Mouse (Mus musculus) cortical plate, adult 2 months (tissue): ENCODE measurements around the gene Vmn1r196. TPM values are rescaled to one million over a fixed set of nuclear protein-coding genes. Genes with fewer than 3 reads are reported as not detected.
"Not testable (repeated sequence)": the region's sequence is repeated elsewhere in the genome, so short reads cannot be mapped to it uniquely, and the experiment has no call there.

ENCODE experiments used
- H3K27ac ChIP-seq: fragments of 200-500 bp; 2 replicates; pipeline ENCODE4 v1.5.1; 2012; ENCODE audit warnings: low read length, control low read depth, inconsistent platforms; ENCODE audit not compliant: insufficient read depth
- H3K4me1 ChIP-seq: fragments of 200-500 bp; 2 replicates; pipeline ENCODE4 v1.6.1; 2011; ENCODE audit warnings: low read length; ENCODE audit not compliant: control insufficient read depth, insufficient read depth
- H3K4me3 ChIP-seq: fragments of 200-500 bp; 2 replicates; pipeline ENCODE4 v1.5.1; 2011; ENCODE audit warnings: mild to moderate bottlenecking, low read length, control low read depth; ENCODE audit not compliant: insufficient read depth
- CTCF ChIP-seq: fragments of 200-500 bp; IDR thresholded peaks from 2 replicates; pipeline ENCODE4 v1.5.1; 2011; ENCODE audit warnings: mild to moderate bottlenecking, control low read depth, low read length; ENCODE audit not compliant: insufficient read depth; ENCODE audit errors: extremely low read depth
- POLR2A ChIP-seq: fragments of 200-500 bp; IDR thresholded peaks from 2 replicates; pipeline ENCODE4 v1.6.1; 2011; ENCODE audit warnings: mild to moderate bottlenecking, low read length, control low read depth; ENCODE audit not compliant: insufficient read depth; ENCODE audit errors: extremely low read depth
- polyA plus RNA-seq: library from polyadenylated mRNA; depleted of rRNA; stranded (reverse); fragments of >200 nt; gene quantifications from 2 replicates; pipeline ENCODE4 v1.2.3, GENCODE M21; 2012; rRNA removed

Vmn1r196 gene
- not detected in 2 replicates for polyA plus RNA-seq

DNA sequence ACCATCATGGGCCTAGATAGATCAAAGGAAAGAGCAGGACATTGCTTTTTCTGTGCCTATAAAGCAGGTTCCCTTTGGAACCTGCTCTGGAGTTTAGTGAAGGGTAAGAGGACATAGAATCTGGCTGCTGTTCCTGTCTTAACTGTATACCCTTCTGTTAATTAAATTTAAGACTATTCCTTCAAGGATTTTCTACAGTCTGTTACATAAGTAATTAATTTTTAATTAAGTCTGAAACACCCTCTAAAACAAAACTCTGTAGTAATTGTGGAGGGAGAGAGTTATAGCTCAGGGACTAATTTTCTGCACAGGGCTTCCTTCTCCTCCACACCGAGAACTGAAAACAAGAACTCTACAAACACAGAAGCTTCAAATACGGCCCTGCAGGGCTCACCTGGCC, at the start of gene Vmn1r196:
Vmn1r196 (plus strand) TSS at position 301 of the 400 bp plus-strand sequence.
- TF ChIP-seq POLR2A = no peak
- TF ChIP-seq CTCF = no peak
- Histone ChIP-seq H3K27ac (no peak within 1 kb of the TSS), H3K4me1 (no peaks in the 10 kb centered on the region), H3K4me3 (no peak within 1 kb of the TSS)

DNA sequence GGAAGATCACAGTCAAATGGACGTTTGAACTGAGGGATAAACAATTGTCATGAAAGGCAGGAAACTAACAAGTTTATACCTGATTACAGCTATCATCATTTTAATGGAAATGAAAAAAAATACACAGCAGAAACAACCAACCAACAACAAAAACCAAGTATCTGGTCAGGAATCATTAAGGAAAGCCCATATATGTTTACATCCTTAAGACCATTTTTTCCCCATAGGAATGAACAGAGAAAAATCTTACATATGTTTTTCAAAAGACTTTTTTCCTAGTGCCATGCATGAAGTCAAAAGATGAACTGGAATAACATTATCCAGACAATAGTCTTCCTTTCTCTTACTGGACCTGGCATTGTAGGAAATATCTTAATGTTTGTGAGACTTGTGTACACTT, 45.8 kb upstream of the Vmn1r196 start, which contains the start of gene Vmn1r194:
Vmn1r194 (plus strand) TSS at position 301 of the 400 bp plus-strand sequence.
- Histone ChIP-seq H3K4me3 (no peak within 1 kb of the TSS), H3K4me1 (no peaks in the 10 kb centered on the region), H3K27ac (no peak within 1 kb of the TSS)
- TF ChIP-seq POLR2A = no peak
- TF ChIP-seq CTCF = no peak

DNA sequence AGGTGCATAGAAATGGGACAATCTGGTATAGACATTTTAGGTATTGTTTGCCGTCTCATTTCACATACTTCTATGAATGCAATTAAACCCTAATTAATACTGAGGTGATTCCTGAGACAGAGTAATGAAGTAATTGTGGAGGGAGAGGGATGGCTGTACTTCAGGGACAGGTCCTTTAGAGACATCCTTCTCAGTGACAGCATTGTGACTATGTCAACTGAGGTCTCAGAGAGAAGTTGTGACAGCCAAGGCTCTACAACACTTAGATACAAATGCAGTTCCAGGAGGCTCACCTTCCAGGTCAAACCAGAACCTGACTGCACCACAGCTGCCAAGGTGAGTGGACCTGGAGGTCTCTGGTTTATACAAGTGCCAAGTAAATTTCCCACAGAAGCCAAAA, 19.5 kb upstream of the Vmn1r196 start, which contains the start of gene Vmn1r195:
Vmn1r195 (plus strand) TSS at position 301 of the 400 bp plus-strand sequence.
- H3K4me1 ChIP-seq, H3K27ac ChIP-seq, H3K4me3 ChIP-seq: not testable (repeated sequence)

DNA sequence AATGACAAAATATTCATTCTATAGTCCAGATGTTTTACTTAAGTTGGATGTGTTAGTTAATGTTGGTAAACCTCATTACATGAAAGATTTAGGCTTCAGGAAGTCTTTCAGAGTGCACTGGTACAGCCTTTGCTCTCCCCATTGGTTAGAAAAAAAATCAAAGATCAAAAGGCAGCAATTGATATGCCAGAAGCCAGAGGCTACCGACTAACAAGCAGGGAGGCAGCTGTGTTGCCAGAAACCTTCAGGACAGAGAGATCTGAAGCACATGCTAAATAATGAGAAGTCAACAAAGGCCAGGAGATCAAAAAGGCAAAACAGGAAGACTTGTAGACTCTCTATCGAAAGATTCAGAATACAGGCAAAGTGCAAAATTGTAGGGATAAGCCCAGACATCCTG, 18.0 kb upstream of the Vmn1r196 start:
- Histone ChIP-seq H3K4me1 (no peaks in the 10 kb centered on the region), H3K4me3 (no peak overlapping the region), H3K27ac (no peak overlapping the region)
- TF ChIP-seq CTCF (no peak), POLR2A (no peak)

DNA sequence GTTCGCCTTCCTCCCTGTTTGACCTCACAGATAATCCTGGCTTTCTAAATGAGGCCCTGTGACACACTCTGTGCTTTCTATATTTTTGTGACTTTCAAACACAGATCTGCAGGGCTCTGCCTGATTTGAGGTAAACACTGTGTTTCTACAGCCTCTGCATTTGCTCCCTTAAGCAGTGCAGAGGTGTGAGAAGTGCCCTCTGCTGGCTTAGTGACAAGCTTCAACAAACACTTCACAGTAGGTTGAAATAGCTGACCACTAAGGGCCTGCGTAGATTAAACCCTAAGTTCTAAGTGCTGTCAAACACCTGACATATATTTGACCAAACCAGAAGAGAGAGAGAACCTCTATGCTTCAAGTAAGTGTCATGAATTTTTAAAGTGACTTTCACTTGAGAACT, 5.1 kb upstream of the Vmn1r196 start:
- Histone ChIP-seq H3K27ac (no peak overlapping the region), H3K4me3 (no peak overlapping the region), H3K4me1 (no peaks in the 10 kb centered on the region)
- TF ChIP-seq POLR2A (no peak), CTCF (no peak)

DNA sequence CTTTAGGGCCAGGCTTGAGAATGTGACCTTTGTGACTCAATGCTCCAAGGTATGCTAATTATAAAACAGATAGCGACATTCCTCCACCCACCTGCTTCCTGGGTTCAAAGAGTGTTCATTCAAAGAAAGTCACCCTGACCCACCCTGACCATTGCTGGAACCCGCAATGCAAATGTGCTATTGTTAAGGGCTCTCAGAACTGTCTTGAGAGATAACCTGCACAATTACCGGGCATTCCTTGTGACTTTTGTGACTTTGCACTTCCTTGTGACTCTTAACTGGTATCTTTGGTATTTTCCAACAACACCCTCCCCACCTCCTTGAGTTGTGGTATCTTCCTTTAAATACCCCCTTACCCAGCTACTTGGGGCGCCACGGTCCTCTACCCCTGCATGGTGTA, 18.4 kb downstream of the Vmn1r196 start:
- H3K4me3 ChIP-seq, H3K4me1 ChIP-seq, H3K27ac ChIP-seq: not testable (repeated sequence)

DNA sequence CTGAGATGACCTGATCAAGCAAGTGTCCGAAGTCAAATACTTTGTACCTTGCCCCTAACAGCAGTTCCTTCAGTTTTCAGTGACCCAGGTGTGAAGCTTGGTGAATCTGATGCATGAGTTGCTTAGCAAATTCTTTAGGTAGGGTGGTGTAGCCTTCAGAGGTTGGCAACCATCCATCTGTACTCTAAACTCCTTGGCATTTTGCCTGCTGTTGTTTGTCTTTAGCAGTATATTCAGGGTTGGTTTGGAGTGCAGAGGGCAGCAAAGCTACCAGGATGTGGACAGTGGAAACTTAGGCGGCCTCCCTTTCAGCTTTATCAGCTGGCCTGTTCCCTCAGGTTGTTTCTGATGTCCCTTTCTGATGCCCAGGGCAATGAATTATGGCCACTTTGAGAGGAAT, 25.6 kb downstream of the Vmn1r196 start:
- H3K27ac ChIP-seq = no peak overlapping the region
- no peaks in the 10 kb centered on the region for H3K4me1 ChIP-seq
- H3K4me3 ChIP-seq = no peak overlapping the region
- TF ChIP-seq CTCF (no peak), POLR2A (no peak)

DNA sequence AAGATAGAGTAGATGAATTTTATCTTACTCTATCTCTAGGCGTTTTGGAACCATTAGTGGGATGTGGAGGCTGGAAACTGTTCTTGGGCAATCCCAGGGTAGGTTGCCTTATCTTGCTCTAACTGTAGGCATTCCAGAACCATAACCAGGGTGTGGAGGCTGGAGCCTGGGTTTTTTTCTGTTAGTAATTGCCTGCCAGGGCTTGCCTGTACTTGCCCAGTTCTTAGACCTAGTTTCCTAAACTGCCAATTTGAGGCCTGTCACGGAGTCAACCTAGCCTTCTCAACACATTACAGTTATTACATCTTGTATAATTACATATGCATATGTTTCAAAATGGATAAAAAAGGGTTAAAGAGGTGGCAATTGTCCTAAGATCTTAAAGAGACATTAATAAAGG, 27.6 kb downstream of the Vmn1r196 start:
- Histone ChIP-seq H3K4me3 (no peak overlapping the region), H3K4me1 (no peaks in the 10 kb centered on the region), H3K27ac (no peak overlapping the region)
- TF ChIP-seq CTCF (no peak), POLR2A (no peak)

DNA sequence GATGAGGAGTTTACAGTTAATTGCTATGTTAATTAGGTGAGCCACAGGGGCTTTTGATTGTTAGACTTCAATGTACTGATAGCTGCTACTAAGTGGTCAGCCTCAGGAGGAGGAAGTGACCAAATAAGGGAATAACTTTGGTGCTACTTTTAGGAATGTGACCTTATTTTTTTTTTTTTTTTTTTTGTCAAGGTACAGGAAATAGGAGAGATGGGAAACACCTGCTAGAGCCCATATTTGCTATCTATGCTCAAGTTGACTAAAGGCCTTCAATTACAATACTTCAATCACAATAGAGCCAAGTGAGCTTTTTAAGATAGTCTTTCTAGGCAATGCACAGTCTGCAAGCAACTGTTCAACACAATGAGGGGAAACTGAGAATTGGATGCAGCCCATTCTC, 30.4 kb downstream of the Vmn1r196 start:
- no peak for TF ChIP-seq CTCF
- H3K4me1 ChIP-seq = no peaks in the 10 kb centered on the region
- no peak overlapping the region for H3K4me3 ChIP-seq
- no peak overlapping the region for H3K27ac ChIP-seq

DNA sequence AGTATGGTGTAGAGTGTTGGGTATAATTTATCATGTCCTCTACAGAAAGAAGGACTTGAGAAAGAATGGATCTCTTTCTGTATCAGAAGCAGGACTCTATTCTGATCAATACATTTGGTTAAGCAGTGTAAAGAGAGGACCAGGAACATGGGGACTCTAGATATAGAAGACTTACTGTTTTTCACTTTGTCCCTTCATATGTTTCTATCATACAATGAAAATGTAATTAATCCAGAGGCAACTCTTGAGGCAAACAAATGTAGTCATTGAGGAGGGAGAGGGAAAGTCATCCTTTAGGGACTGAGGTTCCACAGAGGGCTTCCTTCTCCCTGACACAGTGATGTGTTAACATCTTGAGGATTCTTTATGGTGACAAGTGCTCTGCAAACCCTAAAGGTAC, 34.6 kb downstream of the Vmn1r196 start, which contains the start of gene Vmn1r197:
Vmn1r197 (plus strand) TSS at position 301 of the 400 bp plus-strand sequence.
- H3K27ac ChIP-seq = no peak within 1 kb of the TSS
- TF ChIP-seq CTCF (no peak), POLR2A (no peak)
- no peaks in the 10 kb centered on the region for H3K4me1 ChIP-seq
- no peak within 1 kb of the TSS for H3K4me3 ChIP-seq

DNA sequence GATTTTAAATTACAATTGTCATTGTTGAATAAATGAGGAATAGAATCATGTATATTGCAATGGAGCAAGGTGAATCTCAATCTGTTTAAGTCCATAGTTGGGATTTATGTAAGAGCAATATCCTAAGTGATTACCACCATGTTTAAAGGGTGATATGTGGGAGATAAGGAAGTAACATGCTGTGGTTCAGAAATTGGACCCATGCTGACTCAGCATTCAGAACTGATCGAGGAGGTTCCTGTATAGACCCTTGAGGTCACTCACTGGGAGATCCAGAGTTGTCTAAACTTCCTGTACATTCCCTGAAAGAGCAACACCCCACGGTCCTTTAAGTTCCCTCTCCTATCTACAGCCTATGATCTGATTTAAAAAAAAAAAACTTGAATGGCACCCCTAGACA, 43.5 kb downstream of the Vmn1r196 start:
- H3K4me3 ChIP-seq = no peak overlapping the region
- no peaks in the 10 kb centered on the region for H3K4me1 ChIP-seq
- TF ChIP-seq POLR2A = no peak
- no peak for TF ChIP-seq CTCF
- no peak overlapping the region for H3K27ac ChIP-seq
